Mouse (Mus musculus): ENCODE data around the gene Fam155a. TPM values are rescaled to one million over a fixed set of nuclear protein-coding genes. Genes with fewer than 3 reads are reported as not detected.

Gene Fam155a
- polyA plus RNA-seq, 1 experiment from 2014 or later: 12.6 TPM

DNA sequence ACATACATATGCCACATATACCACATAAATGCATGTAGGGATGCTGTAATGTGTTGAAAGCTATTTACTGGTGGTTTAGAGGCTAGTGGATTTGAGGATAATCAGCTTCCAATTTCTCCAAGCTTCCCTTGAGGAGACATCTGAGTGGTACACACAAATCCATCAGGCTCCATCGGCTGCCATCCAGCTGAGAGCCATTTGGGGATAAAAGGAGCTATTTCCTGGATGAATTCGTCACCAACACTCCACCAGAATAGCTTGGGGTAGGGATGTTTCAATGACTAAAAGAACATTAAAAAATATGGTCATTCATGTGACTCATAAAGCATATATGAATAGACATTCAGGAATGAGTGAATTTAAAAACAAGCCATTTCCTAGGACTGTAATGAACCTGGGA, 478.4 kb downstream of the Fam155a start:
- WGBS: 64% methylated on average over 2 of the region's 2 CpGs
- no peak for ATAC-seq (ENCODE audit: low FRiP score)
- no peak overlapping the region for H3K4me2 ChIP-seq (replicated peaks)

GRCm38 (mm10) chr8:9288015-9288729, 482.8 kb downstream of the Fam155a start:
- WGBS: 29% methylated on average over 8 of the region's 8 CpGs
- no peaks in the 10 kb centered on the region for H3K36me3 ChIP-seq
- H3K4me3 ChIP-seq: no peak overlapping the region
- H3K27me3 ChIP-seq: no peaks in the 10 kb centered on the region
- no peak overlapping the region for H3K27ac ChIP-seq
- no peak overlapping the region for H3K9ac ChIP-seq
- H3K4me1 ChIP-seq: no peaks in the 10 kb centered on the region
- ATAC-seq (ENCODE audit: low FRiP score): no peak
- H3K9me3 ChIP-seq (replicated peaks): no peaks in the 10 kb centered on the region
- H3K4me2 ChIP-seq (replicated peaks): no peak overlapping the region

More for the DNA sequence above, 478.4 kb downstream of the Fam155a start:
- H3K4me1 ChIP-seq: no peaks in the 10 kb centered on the region
- H3K36me3 ChIP-seq: no peaks in the 10 kb centered on the region
- H3K9me3 ChIP-seq (replicated peaks): no peaks in the 10 kb centered on the region
- no peak overlapping the region for H3K27ac ChIP-seq
- no peak overlapping the region for H3K4me3 ChIP-seq
- no peak overlapping the region for H3K9ac ChIP-seq
- H3K27me3 ChIP-seq: no peaks in the 10 kb centered on the region

DNA sequence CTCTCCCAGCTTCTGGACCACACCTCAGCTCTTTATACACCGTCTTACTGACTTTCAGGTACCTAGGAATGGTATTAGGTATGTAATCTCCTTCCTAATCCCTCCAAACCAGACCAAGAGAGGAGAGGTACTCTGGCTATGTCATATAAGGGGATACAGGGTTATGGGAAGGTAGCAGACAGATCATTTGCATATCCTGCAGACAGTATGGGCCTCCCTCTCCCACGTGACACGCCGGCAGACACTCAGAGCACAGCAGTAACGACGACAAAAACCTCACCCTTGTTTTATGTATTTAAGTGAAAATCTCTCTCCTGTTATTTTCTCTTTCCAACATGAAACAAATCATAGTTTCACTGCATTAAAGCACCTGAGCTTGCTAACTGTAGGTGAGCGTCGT, 496.8 kb downstream of the Fam155a start:
- no peaks in the 10 kb centered on the region for H3K36me3 ChIP-seq
- H3K4me2 ChIP-seq (replicated peaks): no peak overlapping the region
- H3K27me3 ChIP-seq: no peaks in the 10 kb centered on the region
- no peak overlapping the region for H3K4me3 ChIP-seq
- no peak overlapping the region for H3K9ac ChIP-seq
- no peak for ATAC-seq (ENCODE audit: low FRiP score)
- 78% methylated on average over 8 of the region's 8 CpGs for WGBS
- no peaks in the 10 kb centered on the region for H3K4me1 ChIP-seq
- H3K9me3 ChIP-seq (replicated peaks): no peaks in the 10 kb centered on the region
- H3K27ac ChIP-seq: no peak overlapping the region

DNA sequence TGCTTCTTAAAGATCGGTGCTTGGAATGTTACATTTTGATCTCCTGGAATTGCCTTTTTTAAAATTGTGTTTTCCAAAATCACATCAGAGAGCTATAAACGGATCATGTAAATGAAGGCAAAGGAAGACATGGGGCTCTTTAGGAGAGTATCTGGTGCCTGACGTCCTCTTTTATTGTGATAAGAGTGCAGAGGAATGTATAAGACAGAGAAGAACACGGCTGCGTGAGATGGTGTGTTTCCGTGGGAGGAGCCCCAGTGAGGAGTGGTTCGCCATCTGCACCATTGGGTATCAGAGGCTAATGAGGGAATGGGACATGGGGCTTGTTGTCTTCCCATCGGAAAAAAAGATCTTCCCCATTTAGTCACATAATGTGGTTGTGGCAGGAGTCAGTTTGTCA, 506.6 kb downstream of the Fam155a start:
- 86% methylated on average over 8 of the region's 8 CpGs for WGBS
- ATAC-seq (ENCODE audit: low FRiP score): no peak
- no peak overlapping the region for H3K27ac ChIP-seq
- no peaks in the 10 kb centered on the region for H3K9me3 ChIP-seq (replicated peaks)
- H3K4me2 ChIP-seq (replicated peaks): no peak overlapping the region
- H3K27me3 ChIP-seq: no peaks in the 10 kb centered on the region
- H3K36me3 ChIP-seq: no peaks in the 10 kb centered on the region
- peaks cover 6% of the 10 kb centered on the region; the same call in 1 of the 2 replicates for H3K4me1 ChIP-seq
- no peak overlapping the region for H3K9ac ChIP-seq
- H3K4me3 ChIP-seq: no peak overlapping the region

DNA sequence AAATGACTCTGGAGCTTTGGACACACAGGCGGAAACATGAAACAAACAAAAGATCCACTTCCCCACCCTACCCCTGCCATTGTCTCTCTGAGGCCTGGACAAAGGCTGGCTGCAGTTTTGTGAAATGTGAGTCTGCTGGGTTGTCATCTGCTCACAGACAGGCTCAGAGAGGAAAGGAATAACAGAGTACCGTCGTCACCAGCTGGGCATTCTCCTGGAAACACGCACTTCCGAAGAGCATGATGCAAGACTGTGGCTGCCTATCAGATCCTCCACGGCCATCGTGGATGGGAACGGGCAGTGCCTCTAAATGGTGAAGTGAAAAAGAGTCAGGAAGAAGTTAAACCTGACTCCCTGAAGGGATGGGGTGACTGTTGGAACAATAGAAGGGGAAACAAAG, 509.4 kb downstream of the Fam155a start:
- Histone ChIP-seq H3K4me1 (peaks cover 6% of the 10 kb centered on the region; the same call in 1 of the 2 replicates), H3K36me3 (no peaks in the 10 kb centered on the region), H3K4me3 (no peak overlapping the region), H3K27me3 (no peaks in the 10 kb centered on the region), H3K9me3 (replicated peaks) (no peaks in the 10 kb centered on the region), H3K27ac (peak overlapping the region; percentile 46; the same call in 1 of the 2 replicates), H3K4me2 (replicated peaks) (no peak overlapping the region), H3K9ac (no peak overlapping the region)
- WGBS: 29% methylated on average over 8 of the region's 8 CpGs
- ATAC-seq (ENCODE audit: low FRiP score): peak; percentile 61; the same call in 1 of the 2 replicates

GRCm38 (mm10) chr8:9255316-9255715, 515.6 kb downstream of the Fam155a start:
- ATAC-seq (ENCODE audit: low FRiP score): no peak
- H3K9me3 ChIP-seq (replicated peaks): no peaks in the 10 kb centered on the region
- WGBS: 92% methylated on average over 5 of the region's 5 CpGs
- H3K4me1 ChIP-seq: no peaks in the 10 kb centered on the region
- H3K4me3 ChIP-seq: no peak overlapping the region
- no peaks in the 10 kb centered on the region for H3K36me3 ChIP-seq
- H3K27me3 ChIP-seq: no peaks in the 10 kb centered on the region
- H3K4me2 ChIP-seq (replicated peaks): no peak overlapping the region
- H3K9ac ChIP-seq: no peak overlapping the region
- no peak overlapping the region for H3K27ac ChIP-seq

- 82% methylated on average over 4 of the region's 4 CpGs for WGBS
- Histone ChIP-seq H3K27ac (no peak overlapping the region), H3K4me3 (no peak overlapping the region), H3K9ac (no peak overlapping the region), H3K27me3 (no peaks in the 10 kb centered on the region), H3K4me2 (replicated peaks) (no peak overlapping the region), H3K36me3 (no peaks in the 10 kb centered on the region), H3K4me1 (no peaks in the 10 kb centered on the region), H3K9me3 (replicated peaks) (no peaks in the 10 kb centered on the region)
- no peak for ATAC-seq (ENCODE audit: low FRiP score)
Observed at GRCm38 (mm10) chr8:9252991-9253390, 518.0 kb downstream of the Fam155a start.

GRCm38 (mm10) chr8:9248109-9248821, 522.7 kb downstream of the Fam155a start:
- Histone ChIP-seq H3K9ac (no peak overlapping the region), H3K4me1 (no peaks in the 10 kb centered on the region), H3K9me3 (replicated peaks) (no peaks in the 10 kb centered on the region), H3K4me2 (replicated peaks) (no peak overlapping the region), H3K27me3 (no peaks in the 10 kb centered on the region), H3K27ac (0 out of 2 replicates have a peak overlapping the region, but pooled peaks have one; percentile 2), H3K36me3 (no peaks in the 10 kb centered on the region), H3K4me3 (no peak overlapping the region)
- WGBS: 75% methylated on average over 17 of the region's 17 CpGs
- no peak for ATAC-seq (ENCODE audit: low FRiP score)

DNA sequence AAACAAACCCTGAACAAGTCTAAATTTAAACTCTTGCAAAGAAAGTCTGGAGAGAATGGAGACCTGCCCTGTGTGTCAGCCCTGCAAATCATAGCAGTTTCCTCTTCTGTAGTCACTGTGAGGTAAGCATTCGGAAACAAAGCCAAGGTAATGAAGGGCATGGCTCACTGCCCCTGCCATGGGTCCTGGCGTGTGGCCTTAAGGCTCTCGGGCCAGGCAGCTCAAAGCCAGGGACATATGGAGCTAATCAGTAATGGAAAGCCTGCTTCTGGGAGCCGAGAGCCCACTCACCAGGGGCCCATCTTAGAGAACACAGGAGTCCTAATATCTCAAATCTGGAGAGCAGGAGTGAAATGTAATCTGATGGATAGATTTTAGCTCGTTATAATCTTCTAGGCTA, 525.0 kb downstream of the Fam155a start:
- Histone ChIP-seq H3K4me3 (no peak overlapping the region), H3K9ac (no peak overlapping the region), H3K9me3 (replicated peaks) (no peaks in the 10 kb centered on the region), H3K27ac (no peak overlapping the region), H3K27me3 (no peaks in the 10 kb centered on the region), H3K4me2 (replicated peaks) (no peak overlapping the region), H3K36me3 (no peaks in the 10 kb centered on the region), H3K4me1 (peaks cover 2% of the 10 kb centered on the region)
- WGBS: 72% methylated on average over 5 of the region's 5 CpGs
- no peak for ATAC-seq (ENCODE audit: low FRiP score)

- H3K4me3 ChIP-seq: no peak overlapping the region
- no peak overlapping the region for H3K9ac ChIP-seq
- H3K4me1 ChIP-seq: peaks cover 13% of the 10 kb centered on the region
- H3K9me3 ChIP-seq (replicated peaks): no peaks in the 10 kb centered on the region
- peak overlapping the region; percentile 52; the same call in 1 of the 2 replicates for H3K27ac ChIP-seq
- no peaks in the 10 kb centered on the region for H3K36me3 ChIP-seq
- H3K4me2 ChIP-seq (replicated peaks): no peak overlapping the region
- WGBS: 25% methylated on average over 5 of the region's 5 CpGs
- H3K27me3 ChIP-seq: no peaks in the 10 kb centered on the region
- peak; percentile 41; the same call in 1 of the 2 replicates for ATAC-seq (ENCODE audit: low FRiP score)
Observed at GRCm38 (mm10) chr8:9240996-9241395, 530.0 kb downstream of the Fam155a start.

GRCm38 (mm10) chr8:9239741-9240140, 531.2 kb downstream of the Fam155a start:
- peaks cover 13% of the 10 kb centered on the region for H3K4me1 ChIP-seq
- ATAC-seq (ENCODE audit: low FRiP score): no peak
- H3K4me3 ChIP-seq: no peak overlapping the region
- no peaks in the 10 kb centered on the region for H3K27me3 ChIP-seq
- no peaks in the 10 kb centered on the region for H3K9me3 ChIP-seq (replicated peaks)
- no peak overlapping the region for H3K27ac ChIP-seq
- no peak overlapping the region for H3K9ac ChIP-seq
- WGBS: 62% methylated on average over 11 of the region's 11 CpGs
- no peaks in the 10 kb centered on the region for H3K36me3 ChIP-seq
- H3K4me2 ChIP-seq (replicated peaks): no peak overlapping the region

- no peak overlapping the region for H3K9ac ChIP-seq
- H3K36me3 ChIP-seq: no peaks in the 10 kb centered on the region
- H3K9me3 ChIP-seq (replicated peaks): no peaks in the 10 kb centered on the region
- no peak overlapping the region for H3K4me2 ChIP-seq (replicated peaks)
- no peak for ATAC-seq (ENCODE audit: low FRiP score)
- peaks cover 13% of the 10 kb centered on the region for H3K4me1 ChIP-seq
- no peak overlapping the region for H3K4me3 ChIP-seq
- no peaks in the 10 kb centered on the region for H3K27me3 ChIP-seq
- no peak overlapping the region for H3K27ac ChIP-seq
- 83% methylated on average over 9 of the region's 9 CpGs for WGBS
Observed at GRCm38 (mm10) chr8:9238974-9239373, 532.0 kb downstream of the Fam155a start.
